Mouse (Mus musculus) intestine, postnatal 0 days (tissue): ENCODE results near the gene Trappc6a. TPM values are rescaled to one million over a fixed set of nuclear protein-coding genes. Genes with fewer than 3 reads are reported as not detected.
A peak's percentile ranks its signal among the peaks of the same experiment; 100 is the strongest.

ENCODE experiments used
- ATAC-seq: fragments of 200-750 bp; cut with Nextera tagmentation; 2 replicates; pipeline ENCODE4 v1.8.0; 2017; ENCODE audit warnings: mild to moderate bottlenecking, moderate TSS enrichment, moderate library complexity
- H3K27ac ChIP-seq: fragments of 300-500 bp; sonication (generic); 2 replicates; pipeline ENCODE4 v1.5.1; 2014; ENCODE audit warnings: mild to moderate bottlenecking, low read depth, low read length, moderate library complexity
- H3K27me3 ChIP-seq: fragments of 300-500 bp; sonication (generic); replicated peaks from 2 replicates; pipeline ENCODE4 v1.6.1; 2014; ENCODE audit warnings: low read length, mixed read lengths; ENCODE audit not compliant: control insufficient read depth, insufficient read depth
- H3K36me3 ChIP-seq: fragments of 300-500 bp; sonication (generic); 2 replicates; pipeline ENCODE4 v1.6.1; 2014; ENCODE audit warnings: mild to moderate bottlenecking, moderate library complexity; ENCODE audit not compliant: control insufficient read depth, insufficient read depth
- H3K4me1 ChIP-seq: fragments of 300-500 bp; sonication (generic); replicated peaks from 2 replicates; pipeline ENCODE4 v1.6.1; 2014; ENCODE audit warnings: antibody characterized with exemption, low read length, mixed read lengths; ENCODE audit not compliant: control insufficient read depth, insufficient read depth
- H3K4me2 ChIP-seq: fragments of 300-500 bp; sonication (generic); replicated peaks from 2 replicates; pipeline ENCODE4 v1.6.1; 2014; ENCODE audit warnings: low read depth, mild to moderate bottlenecking, moderate library complexity
- H3K4me3 ChIP-seq: fragments of 300-500 bp; sonication (generic); 2 replicates; pipeline ENCODE4 v1.5.1; 2014; ENCODE audit warnings: low read depth, low read length
- H3K9ac ChIP-seq: fragments of 300-500 bp; sonication (generic); 2 replicates; pipeline ENCODE4 v1.6.1; 2014; ENCODE audit warnings: mild to moderate bottlenecking, low read depth, low read length
- H3K9me3 ChIP-seq: fragments of 300-500 bp; sonication (generic); 2 replicates; pipeline ENCODE4 v1.6.1; 2016; ENCODE audit warnings: mixed run types; ENCODE audit not compliant: control insufficient read depth
- CTCF ChIP-seq: sonication (generic); IDR thresholded peaks from 2 replicates; pipeline ENCODE4 v1.5.1; 2016; ENCODE audit warnings: low read depth, mild to moderate bottlenecking, control low read depth, antibody characterized with exemption, moderate library complexity
- WGBS: fragments of 180-500 bp; shearing (Covaris S2); extraction: QIAGEN DNeasy Blood & Tissue Kit; methylation state at CpG from one replicate; pipeline ENCODE4 v1.1.7; 2014; 5-methylcytosine and 5-hydroxymethylcytosine counted together
- polyA plus RNA-seq: library from polyadenylated mRNA; unstranded; fragments of >200 nt; fragmentation: Nextera tagmentation; extraction: Ambion mirVana; gene quantifications from 2 replicates; pipeline ENCODE4 v1.2.1, GENCODE M21; 2015

Trappc6a gene
- polyA plus RNA-seq, 1 experiment from 2014 or later, result 108 TPM

- H3K27ac ChIP-seq, result no peak overlapping the region
Observed at GRCm38 (mm10) chr7:19496214-19496555, 12.0 kb upstream of the Trappc6a start.

DNA sequence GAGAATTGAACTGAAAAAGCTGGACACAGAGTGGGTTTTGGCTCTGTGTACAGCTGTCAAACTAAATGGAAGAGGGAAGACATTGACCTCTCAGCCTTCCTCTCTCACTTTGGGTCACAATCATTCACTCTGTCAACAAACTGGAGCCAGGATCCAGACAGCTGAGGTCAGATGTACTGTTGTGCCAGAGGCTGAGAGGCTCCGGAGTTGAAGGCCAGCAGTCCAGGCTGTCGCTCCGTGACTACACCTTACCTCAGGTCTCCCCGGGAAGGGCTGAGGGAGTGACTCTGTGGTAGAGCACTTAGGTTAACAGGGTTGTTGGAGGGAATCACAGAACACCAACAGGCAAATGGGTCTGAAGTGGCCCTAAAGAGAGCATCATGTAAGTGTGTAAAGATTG is 9.9 kb upstream of the Trappc6a start:
- H3K27ac ChIP-seq, result no peak overlapping the region
- H3K9me3 ChIP-seq, result no peaks in the 10 kb centered on the region
- H3K4me3 ChIP-seq, result no peak overlapping the region
- 60% methylated on average over 4 of the region's 4 CpGs for WGBS
- no peak for TF ChIP-seq CTCF
- no peak overlapping the region for H3K4me2 ChIP-seq
- H3K36me3 ChIP-seq, result no peaks in the 10 kb centered on the region
- no peaks in the 10 kb centered on the region for H3K4me1 ChIP-seq
- H3K9ac ChIP-seq, result no peak overlapping the region
- H3K27me3 ChIP-seq, result no peaks in the 10 kb centered on the region
- ATAC-seq, result no peak

More at GRCm38 (mm10) chr7:19496214-19496555, 12.0 kb upstream of the Trappc6a start:
- Histone ChIP-seq H3K4me2 (no peak overlapping the region), H3K27me3 (peaks cover 8% of the 10 kb centered on the region; the same call in 1 of the 2 replicates), H3K36me3 (no peaks in the 10 kb centered on the region), H3K9me3 (no peaks in the 10 kb centered on the region), H3K4me3 (no peak overlapping the region), H3K4me1 (0 out of 2 replicates have a peak, but pooled peaks cover 4% of the 10 kb centered on the region), H3K9ac (no peak overlapping the region)
- ATAC-seq, result no peak
- 82% methylated on average over 5 of the region's 5 CpGs for WGBS
- TF ChIP-seq CTCF, result no peak

DNA sequence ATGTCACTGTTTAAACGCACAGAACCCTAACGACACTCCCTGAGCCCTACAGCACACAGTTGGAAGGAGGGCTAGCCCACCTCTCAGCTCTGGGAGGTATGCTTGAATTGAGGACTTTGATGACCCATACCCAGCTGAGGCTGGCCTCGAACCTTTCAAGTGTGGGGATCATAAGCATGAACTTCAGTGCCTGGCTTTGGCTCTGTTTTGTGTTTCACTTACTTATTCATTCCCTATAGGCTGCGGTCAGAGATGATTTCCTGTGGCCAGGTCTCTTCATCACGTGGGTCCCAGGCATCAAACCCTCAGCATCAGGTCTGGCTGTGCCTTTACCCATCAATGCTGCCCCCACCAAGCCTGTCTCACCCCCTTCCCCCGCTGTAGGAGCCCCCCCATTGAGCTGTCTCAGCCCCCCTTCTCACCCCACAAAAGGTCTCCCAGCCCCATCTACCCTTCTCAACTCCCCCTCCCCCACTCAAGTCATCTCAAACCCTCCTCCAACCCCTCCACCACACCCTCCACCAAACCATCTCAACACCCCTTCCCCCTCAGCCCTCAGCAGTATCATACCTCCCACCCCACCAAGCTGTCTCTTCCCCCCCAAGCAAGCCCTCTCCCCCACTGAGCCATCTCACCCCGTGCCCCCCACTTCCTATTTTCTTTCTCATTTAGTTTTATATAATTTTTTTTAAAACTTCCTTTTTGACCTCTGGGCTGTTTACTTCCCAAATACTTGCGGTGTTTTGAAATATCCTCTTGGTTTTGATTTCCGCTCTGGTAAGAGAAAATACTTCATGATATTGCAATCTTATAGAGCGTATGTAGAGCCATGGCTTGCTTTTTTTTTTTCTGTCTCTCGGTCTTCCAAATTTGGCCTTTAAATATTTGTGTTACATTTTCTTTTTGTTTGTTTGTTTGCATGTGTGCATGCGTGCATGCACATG is 7.5 kb upstream of the Trappc6a start:
- no peak overlapping the region for H3K4me3 ChIP-seq
- no peaks in the 10 kb centered on the region for H3K36me3 ChIP-seq
- H3K9ac ChIP-seq, result no peak overlapping the region
- H3K9me3 ChIP-seq, result no peaks in the 10 kb centered on the region
- WGBS, result 63% methylated on average over 12 of the region's 12 CpGs
- TF ChIP-seq CTCF, result no peak
- H3K4me2 ChIP-seq, result no peak overlapping the region
- ATAC-seq, result no peak
- H3K4me1 ChIP-seq, result no peaks in the 10 kb centered on the region
- no peaks in the 10 kb centered on the region for H3K27me3 ChIP-seq
- no peak overlapping the region for H3K27ac ChIP-seq

DNA sequence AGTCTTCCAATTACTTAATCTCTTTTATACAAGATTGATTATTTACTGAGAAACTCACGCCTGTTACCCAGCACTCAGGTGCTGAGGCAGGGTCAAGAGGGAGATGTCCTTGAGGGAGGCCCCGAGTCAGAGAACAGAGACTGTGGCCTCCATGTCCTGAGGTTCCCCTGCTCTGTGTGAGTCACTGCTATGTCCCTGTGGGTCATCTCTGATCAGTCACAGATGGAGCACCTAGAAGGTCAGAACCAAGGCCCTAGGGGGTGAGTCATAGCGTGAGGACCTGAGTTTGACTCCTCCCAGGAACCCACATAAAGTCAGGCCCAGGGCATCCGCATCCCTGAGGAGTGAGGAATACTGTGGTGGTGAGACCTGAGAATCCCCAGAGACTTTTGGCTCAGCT is 6.5 kb upstream of the Trappc6a start:
- Histone ChIP-seq H3K4me3 (no peak overlapping the region), H3K36me3 (no peaks in the 10 kb centered on the region), H3K4me2 (no peak overlapping the region), H3K9ac (no peak overlapping the region), H3K4me1 (no peaks in the 10 kb centered on the region), H3K27me3 (no peaks in the 10 kb centered on the region), H3K9me3 (no peaks in the 10 kb centered on the region), H3K27ac (no peak overlapping the region)
- ATAC-seq, result no peak
- TF ChIP-seq CTCF, result no peak
- WGBS, result 77% methylated on average over 4 of the region's 4 CpGs

- Histone ChIP-seq H3K27ac (no peak overlapping the region), H3K9ac (no peak overlapping the region), H3K4me1 (0 out of 2 replicates have a peak, but pooled peaks cover 5% of the 10 kb centered on the region), H3K27me3 (no peaks in the 10 kb centered on the region), H3K9me3 (no peaks in the 10 kb centered on the region), H3K4me3 (no peak overlapping the region), H3K36me3 (no peaks in the 10 kb centered on the region), H3K4me2 (no peak overlapping the region)
- TF ChIP-seq CTCF, result peak; percentile 95
- no peak for ATAC-seq
- 32% methylated on average over 5 of the region's 5 CpGs for WGBS
Observed at GRCm38 (mm10) chr7:19503481-19504068, 4.6 kb upstream of the Trappc6a start.

DNA sequence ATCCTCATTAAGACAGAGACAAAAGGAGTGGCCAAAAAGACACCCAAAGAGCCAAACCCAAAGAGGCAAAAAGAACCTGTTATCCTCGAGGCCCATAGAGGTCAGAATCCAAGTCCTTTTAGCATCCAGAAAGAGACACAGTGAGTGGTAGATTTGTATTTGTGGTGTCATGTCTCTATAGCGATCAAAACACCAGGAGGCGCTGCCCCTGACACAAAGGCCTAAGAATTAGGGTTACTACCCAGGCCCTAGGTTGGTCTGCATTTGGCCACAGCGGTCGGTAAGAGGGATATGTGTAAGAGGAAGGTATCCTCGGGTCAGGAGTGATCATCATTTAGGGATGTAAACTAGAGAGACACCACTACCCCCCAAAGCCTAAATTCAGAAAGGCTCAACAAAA is 1.9 kb upstream of the Trappc6a start:
- no peaks in the 10 kb centered on the region for H3K36me3 ChIP-seq
- WGBS, result 58% methylated on average over 6 of the region's 6 CpGs
- no peak overlapping the region for H3K4me2 ChIP-seq
- TF ChIP-seq CTCF, result peak; percentile 56
- H3K9me3 ChIP-seq, result no peaks in the 10 kb centered on the region
- 0 out of 2 replicates have a peak, but pooled peaks cover 5% of the 10 kb centered on the region for H3K4me1 ChIP-seq
- H3K27me3 ChIP-seq, result no peaks in the 10 kb centered on the region
- H3K27ac ChIP-seq, result no peak overlapping the region
- no peak overlapping the region for H3K4me3 ChIP-seq
- no peak for ATAC-seq
- H3K9ac ChIP-seq, result no peak overlapping the region
